Mouse (Mus musculus) cerebellum, adult 8-10 months (tissue): ENCODE measurements around the gene Npb.
"Not testable (repeated sequence)": the region's sequence is repeated elsewhere in the genome, so short reads cannot be mapped to it uniquely, and the experiment has no call there.

Source experiments
- DNase-seq: peaks from one replicate; pipeline ENCODE4 v3.0.0; 2022

Npb gene

DNA sequence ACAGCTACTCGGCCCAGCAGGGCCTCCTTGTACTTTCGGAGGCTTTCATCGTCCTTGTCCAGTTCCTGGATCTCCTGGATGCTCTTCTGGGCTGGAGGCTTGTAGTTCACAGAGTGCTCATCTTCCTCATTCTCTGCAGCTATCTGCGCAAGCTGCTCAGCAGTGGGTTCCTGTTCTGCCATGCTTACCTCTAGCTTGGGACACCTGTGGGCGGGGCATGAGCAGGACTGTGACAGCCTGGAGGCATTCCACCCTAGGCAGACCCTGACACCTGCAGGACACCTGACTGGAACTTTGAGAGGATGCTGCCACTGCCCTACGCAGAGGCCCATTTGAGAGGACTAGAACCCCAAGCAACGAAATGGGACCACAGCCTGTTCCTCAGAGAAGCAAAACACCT lies 28.1 kb upstream of the Npb start:
- DNase-seq: no peak

DNA sequence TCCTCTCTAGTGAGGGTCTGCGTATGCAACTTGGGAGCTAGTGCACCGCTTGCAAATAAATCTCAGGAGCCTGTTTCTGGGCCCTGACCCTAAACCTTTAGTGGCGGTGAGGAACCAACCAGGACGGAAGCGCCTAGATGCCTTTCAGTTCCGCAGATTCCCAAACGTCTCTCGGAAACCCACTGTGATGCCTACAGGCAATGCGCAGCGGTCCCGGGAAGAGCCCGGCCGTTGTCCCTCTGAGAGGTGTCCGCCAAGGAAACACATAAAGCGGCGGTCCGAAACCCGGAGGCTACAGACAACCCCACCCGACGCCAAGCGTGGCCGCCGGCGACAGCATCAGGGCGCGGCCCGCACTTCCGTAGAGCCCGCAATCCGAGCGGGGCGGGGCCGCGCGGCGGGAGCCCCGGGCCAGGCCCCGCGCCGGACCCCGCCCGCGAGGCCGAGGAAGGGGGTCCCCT lies 27.4 kb upstream of the Npb start:
- peak; percentile 49 for DNase-seq

DNA sequence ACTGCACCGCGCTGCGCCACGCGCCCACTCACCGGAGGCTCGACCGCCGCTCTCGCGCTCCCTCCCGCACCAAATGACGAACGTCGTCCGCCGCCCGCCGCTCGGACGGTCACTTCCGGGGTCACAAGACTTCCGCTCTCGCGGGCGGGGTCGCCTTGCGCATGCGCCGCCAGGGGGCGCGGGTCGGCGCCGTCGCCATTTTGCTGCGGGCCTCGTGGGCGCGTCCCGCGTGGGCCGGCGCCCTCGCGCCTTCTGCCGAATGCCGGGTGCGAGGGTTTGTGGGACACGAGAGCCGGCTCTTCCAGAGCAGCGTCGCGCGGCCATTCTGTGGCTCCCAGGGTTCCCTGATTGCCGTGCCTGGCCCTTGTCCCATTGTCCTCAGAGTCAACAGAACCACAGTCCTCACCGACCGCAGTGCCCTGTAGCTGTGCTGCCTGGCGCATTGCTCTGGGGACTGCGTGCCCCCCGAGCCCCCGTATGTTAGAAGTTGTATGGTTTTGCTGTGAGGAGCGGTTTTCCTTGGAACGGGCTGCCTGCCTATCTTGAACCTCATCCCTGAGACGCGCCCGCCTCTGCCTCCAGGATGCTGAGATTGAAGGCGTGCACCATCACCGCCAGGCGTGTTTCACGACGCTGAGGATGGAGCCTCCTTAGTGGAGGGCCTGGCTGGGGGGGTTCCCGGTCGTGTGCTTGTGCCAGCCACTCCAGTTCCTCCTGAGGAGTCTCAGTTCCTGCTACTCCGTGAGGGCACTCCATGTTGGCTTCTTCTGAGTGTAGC lies 26.6 kb upstream of the Npb start, which contains the start of gene Arhgdia:
Gene Arhgdia (minus strand): TSS at position 135 of the 778 bp plus-strand sequence.
- peak; percentile 86 for DNase-seq

DNA sequence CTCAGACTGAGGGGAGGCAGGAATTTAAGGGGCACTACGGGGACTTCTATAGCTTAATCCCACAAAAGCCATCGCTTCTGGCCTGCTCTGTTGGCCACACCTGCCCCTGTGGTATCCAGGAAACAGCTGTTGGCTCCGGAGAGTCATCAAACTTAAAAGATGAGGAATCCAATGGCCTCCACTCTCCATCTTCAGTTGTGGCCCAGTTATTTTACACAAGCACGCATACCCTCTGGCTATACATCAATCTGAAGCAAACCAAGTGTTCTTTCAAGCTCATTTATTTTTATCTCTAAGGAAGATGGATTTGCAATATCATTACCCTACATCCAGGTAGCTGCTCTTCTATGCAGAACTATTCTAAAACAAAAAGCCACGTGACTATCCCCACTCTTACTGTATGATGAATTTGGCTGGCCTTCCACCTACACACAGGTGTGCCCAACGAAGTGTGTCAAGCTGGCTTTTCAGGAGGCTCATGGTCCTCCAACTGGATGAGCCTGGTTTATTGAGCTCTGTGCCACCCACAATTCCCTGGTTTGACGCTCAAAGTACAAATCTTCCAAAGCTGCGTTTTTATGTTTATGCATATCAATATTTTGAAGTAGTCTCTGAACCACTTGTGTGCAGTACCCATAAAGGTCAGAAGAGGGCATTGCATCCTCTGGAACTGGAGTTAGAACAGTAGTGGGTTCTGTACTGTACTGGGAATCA lies 25.9 kb upstream of the Npb start:
- DNase-seq: no peak

DNA sequence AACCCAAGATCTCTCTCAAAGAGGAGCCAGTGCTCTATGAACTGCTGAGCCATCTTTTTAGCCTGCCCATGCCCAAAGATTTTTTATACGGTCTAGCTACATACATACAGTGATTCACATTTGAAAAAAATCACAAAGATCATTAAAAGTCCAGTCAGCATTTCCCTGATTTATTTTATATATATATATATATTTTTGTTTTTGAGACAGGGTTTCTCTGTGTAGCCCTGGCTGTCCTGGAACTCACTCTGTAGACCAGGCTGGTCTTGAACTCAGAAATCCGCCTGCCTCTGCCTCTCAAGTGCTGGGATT lies 25.3 kb upstream of the Npb start:
- DNase-seq: not testable (repeated sequence)

DNA sequence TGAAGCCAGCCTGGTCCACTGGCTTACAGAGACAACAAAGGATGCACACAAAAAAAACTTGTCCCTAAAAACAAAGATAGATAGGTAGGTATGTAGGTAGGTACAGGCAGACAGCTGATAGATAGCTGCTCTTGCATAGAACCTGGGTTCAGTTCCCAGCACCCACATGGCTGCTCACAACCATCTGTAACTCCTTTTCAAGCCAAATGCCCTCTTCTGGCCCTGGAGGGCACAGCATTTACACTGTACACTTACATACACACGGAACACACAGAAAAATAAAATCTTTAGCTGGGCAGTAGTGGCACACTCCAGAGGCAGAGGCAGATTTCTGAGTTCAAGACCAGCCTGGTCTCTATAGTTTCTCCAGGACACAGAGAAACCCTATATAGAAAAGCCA lies 24.3 kb upstream of the Npb start:
- DNase-seq: no peak

DNA sequence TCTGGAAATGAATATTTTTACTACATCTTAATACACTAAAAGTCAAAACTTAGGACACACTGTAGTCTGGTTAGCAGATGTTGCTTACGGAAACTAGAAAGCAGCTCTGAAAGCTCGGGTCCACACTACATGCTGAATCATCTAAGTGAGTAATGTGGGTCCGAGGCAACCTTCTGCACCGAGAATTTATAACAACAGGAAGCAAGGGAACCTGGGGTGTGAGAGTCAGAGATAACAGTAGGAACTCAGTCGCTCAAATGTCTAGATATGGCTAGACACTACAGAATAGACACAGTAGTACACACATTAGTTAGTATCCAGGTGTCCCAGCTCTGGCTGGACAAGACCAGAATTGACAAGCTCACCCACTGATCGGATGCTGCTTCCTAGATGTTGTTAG lies 19.7 kb upstream of the Npb start:
- DNase-seq: no peak

DNA sequence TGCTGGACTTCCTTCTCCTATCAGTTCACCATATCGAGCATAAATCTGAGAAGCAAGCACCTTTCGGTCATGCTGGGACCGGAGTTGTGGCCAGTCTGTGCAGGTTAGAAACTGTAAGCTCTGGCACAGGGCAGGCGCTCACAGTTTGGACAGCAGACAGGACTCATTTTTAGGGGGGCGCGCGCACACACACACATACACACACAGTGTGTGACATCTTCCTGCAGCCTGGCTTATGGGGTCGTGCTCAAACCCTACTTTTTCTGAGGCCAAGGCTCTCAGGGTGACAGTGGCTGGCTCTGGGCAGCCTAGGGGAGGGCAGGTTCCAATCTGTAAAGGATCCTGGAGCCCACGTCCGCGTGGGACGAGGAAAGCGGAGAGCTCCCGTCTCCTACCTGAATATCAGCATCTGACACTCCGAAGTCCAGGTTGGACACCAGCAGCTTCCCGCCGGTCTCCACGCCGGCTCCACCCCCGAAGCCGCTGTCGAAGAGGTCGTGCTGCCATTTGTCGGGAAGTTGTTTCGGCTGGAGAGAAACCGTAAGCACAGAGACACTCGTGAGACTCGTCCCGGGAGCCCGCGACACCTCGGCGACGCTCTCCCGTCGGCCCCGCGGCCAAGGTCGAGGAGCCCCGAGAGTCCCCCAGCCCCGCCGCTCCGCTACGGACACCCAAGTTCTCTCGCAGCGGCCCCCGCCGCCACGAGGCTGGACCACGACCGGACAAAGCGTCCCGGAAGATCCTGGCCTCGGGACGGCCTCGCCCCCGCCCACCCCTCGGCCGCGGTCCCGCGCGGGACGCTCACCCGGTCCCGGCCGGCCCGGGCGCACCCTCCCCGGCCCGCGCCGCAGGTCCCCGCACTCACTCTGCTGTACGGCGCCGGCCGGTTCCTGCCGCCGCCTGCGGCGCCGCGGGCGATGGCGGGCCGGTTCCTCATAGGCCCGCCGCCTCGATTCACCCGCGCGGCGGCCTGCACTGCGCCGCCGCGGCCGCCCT lies 10.7 kb upstream of the Npb start:
- DNase-seq: no peak

DNA sequence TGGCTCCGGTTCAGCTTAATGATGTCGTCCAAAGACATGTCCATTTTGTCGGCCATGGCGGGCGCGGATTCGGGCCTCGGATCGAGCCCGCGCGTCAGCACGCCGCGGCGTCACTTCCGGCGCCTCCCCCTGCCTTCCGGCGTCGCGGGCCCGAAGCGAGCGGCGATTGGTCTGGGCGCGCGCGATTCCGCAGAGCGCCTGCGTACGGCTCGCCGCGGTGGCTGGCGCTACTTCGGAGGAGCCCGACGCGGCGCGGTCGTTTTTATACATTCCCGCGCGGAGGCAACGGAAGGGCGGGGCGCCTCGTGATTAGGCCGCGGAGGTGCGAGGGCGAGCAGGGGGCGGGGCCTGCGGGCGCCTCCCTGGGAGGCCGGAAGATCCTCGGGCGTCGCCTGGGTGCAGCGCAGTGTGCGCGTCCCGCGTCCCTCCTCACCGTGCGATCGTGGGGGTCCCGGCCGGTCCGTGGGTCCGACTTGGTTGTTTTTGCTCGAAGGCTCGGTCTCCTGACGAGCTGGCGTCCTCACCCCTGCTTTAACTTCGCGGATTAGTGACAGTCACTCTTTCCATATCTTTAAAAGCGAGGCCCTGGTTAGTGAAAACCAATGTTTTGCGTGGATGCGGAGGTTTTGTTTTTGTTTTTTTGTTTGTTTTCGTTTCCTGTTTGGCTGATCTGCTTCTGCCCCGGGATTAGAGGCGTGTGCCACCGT lies 9.8 kb upstream of the Npb start, which contains the start of the genes Alyref and Anapc11:
Gene Alyref (minus strand): TSS at position 83 of the 707 bp plus-strand sequence.
Gene Anapc11 (plus strand): TSS at position 139 of the 707 bp plus-strand sequence.
- peak; percentile 87 for DNase-seq

DNA sequence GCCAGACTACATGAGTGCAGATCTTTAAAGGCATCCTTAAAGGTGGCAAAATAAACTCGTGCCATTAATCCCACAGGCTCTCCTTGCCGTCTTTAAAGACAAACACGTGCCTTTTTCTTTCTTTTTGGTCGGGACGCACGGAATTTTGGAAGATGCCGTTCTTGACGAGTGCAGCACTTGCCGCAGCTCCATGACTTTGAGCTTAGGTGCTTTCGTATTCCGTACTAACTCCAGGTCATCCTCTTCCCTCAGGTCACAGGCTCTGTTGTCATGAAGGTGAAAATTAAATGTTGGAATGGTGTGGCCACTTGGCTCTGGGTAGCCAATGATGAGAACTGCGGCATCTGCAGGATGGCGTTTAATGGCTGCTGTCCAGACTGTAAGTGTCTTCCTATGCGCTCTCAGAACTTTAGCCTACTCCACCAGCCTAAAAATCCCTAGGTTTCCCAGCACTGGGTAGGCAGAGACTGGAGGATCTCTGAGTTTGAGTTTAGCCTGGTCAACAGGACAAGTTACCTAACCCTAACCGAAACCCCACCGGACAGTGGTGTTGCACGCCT lies 9.2 kb upstream of the Npb start:
- no peak for DNase-seq

DNA sequence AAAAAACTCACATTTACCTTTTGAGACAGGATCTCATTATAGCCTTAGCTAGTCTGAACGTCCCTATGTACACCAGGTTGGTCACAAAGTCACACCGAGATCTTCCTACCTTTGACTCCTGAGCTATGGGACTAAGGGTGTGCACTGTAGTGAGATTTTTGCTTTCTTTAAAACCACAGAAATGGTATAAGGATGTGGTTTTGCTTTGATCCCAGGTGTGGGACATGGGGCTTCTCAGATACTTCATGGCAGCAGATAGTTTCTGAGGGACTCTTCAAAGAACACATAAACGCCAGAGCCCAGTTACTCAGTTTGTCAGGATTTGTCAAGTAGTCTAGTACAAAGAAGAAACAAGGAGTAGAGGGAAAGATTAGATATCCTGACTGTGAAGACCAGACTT lies 7.6 kb upstream of the Npb start:
- no peak for DNase-seq

DNA sequence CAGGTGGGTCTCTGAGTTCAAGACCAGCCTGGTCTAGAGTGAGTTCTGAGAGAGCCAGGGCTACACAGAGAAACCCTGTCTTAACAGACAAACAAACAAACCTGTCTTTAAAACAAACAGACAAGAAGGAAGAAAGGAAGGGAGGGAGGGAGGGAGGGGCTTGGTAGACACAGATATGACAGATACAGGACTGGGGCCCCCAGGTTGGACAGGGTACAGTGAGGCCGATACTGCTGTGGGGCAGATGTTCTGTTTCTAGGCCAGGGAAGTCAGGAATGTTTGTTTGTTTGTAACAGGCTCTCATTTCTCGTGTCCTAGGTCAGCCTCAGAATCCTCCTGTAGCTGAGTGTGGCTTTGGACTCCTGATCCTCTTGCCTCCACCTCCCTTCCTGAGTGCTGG lies 4.7 kb upstream of the Npb start:
- no peak for DNase-seq

DNA sequence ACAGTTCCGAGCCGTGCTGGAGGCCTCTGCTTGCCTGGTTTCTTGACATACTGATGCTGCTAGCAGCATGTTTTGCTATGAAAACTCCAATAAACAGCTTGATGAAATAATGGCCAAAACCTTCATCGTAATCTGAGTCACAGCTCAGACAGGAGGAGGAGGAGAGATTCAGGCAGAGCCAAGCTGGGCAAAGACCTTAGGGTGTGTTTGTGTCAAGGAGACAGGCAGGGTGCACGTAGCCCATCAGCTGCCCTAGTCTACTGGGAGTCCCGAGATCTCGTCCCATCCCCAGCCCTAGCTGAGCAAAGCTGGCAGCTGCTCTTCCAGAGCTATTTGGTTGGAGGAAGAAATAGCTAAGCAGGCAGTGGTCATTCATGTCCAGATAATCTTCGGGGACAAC lies 2.6 kb upstream of the Npb start:
- DNase-seq: no peak

DNA sequence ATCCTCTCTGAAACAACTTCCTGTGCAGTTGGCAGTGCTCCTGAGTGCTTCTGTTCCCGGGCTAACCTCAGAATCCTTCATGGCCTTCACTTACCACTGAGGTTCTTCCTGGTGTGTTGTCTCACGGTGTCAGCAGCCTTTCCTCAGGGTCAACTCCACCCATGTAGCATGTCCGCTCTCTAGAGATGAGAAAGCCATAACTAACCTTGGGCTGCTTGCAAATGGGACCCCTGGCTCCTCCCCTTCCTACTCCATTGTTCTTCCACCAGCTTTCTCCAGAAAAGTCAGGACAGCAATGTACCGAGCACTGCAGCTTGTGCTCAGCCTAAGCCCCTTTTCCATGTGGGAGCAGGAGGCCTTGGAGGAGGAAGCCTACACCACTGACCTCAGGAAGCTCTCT lies 1.5 kb upstream of the Npb start:
- no peak for DNase-seq

DNA sequence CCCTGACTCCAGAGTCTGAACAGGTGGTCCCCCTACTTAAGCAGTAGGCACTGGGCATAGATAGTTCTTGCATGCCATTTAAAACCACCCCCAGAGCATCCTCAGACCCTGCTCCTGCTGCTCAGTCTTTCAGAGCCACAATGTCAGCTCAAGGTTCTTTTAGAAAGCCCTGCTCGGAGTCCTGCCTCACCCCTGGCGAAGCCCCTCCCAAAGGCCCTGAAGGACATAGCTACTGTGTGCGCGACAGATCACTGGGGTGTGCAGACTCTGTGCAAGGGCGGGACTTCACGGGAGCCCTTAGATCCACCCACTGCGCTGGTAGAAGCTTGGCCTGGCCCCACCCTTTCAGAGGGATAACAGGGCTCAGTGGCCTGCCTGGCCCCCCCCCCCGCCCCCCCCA lies 973 bp downstream of the Npb start:
- no peak for DNase-seq

DNA sequence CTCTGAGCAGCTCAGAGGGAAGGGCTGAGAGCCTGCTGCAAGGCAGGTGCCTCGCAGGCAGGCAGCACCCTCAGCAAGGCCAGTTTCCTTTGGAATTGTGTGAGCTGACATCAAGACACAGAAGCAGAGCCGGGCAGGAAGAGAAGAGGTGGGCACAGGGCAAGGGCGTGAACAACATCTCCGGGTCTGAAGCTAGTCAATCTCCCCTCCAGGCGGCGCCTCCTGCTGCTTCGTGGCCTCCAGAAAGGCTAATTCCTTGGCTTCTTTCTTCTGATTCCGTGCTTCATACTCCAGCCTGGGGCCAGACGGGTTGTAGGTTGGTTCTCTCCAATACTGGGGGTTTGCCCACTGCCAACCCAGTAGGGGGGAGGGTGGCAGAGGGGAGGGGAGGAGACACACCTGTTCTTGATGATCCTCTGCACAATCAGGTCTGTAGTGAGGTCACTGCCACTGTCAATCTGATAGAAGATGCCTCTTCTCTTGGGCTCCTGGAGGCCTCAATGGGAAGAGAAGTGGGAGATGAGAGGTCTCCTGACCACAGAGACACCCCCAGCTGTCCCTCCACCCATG lies 2.3 kb downstream of the Npb start:
- DNase-seq: no peak

DNA sequence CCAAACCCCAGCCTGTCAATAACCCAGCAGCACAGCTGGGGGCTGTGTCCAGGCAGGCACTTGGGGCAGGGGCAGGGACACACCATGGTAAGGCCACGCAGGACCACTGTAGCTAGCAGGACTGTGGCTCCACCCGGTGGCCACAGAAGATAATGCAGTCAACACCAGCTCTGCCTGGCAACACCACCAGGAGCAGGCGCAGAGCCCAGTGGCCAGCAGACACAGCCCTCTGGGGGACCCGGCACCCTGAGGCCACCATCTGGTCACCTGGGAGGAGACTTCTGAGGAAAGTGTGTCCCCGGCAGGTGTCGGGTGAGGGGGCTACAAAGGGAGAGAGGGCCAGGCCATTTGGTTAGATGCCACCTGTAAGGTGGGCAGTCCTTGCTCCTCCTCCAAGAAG lies 4.5 kb downstream of the Npb start:
- DNase-seq: peak; percentile 93

DNA sequence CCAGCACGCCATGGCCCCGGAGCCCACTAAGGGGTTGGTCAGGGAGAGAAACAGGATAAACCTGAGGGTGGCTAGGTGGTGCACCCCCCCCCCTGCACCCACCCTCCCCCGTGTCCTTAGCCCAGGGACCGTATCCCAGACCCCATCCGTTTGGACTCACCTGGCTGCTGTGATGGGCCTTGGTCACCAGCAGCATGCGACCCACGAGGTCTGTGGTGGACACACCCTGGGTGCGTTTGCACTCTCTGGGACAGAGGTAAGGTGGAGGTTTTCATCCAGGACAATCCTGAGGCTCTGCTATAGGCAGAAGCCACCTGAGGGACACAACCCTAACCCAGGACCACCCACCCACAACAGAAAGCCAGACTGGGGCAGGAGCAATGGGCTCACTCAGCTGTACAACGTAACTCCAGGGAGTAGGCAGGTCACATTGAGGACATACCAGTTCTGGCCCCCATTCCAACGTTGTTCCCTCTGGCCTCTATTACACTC lies 5.2 kb downstream of the Npb start:
- DNase-seq: no peak

DNA sequence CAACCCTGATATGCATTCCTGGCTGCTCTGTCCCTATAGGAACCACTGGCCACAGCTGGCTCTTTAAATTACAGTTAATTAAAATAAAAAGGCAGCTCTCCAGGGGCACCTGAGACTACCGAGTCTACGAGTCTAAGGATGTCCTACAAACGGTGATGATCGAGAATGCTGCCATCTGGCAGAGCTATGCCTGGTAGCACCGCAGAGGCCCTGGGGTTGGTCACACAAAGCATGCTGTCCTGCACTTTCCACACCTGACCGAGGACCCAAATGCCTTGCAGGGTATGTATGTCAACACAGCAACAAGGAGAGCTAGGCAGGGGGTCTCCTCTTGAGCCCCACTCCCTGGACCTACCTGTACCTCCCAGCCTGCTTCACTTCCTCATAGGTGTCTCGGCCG lies 5.7 kb downstream of the Npb start:
- DNase-seq: no peak

DNA sequence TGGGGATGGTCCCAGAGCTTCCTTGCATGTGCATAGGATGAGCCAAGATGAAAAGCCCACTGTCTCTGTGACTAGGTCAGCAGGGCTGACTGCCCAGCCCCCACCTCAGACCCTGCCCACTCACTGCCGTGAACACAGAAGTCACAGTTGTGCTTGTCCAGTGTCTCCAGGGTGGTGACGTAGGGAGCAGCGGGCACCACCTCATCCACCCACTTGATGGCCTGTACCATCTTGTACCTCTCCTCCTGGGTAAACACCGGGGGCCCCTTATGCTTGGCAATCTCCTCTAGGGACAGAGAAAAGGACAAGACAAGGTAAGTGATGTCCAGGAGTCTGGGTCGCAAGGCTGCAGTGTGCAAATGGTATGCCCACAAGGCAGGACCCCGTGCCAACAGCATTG lies 6.9 kb downstream of the Npb start:
- DNase-seq: no peak

DNA sequence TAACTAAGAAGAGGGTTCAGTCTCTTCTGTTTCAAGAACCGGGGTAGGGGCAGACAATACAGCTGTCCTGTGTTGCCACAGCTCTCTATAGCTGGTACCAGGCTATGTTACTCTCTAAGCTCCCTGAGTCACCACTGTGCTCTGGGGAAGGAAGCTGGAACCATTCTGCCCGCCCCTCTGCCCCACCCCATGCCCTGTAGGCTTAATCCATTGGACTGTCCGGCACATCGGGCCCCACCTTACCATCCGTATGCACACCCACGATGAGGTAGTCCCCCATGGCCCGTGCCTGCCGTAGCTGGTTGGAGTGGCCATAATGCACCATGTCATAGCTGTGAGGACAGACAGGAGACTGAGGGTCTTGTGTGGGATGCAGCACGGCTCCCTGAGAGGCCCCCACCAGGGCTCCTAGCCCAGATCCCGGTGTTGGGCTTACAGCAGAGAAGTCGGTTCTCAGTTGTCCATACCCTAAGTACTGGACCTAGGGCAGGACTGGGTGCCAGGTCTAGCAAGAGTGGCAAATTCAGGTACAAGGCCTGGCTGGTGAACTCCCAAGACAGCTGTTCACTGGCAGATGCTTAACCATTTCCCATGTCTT lies 7.4 kb downstream of the Npb start:
- DNase-seq: no peak
